In the genomic region with DNA sequence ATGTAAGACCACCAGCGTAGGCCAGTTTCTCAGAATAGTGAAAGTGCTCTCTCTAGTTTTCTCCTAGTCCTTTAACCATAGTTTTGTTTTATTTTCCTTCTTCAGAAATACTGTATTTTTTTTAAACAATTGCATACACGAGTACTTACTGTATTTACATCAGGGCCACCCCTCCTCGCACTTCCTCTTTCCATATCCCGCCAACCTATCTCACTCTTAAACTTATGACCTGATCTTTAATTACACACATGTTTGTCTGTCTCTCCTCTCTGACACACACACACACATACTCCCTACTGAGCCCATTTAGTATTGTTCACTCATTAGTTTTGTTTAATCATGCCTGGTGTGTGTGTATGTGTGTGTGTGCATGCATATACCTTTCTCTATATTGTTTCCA, we compare ENCODE assay signal across 24 mouse cellular contexts.
A peak's percentile ranks its signal among the peaks of the same experiment; 100 is the strongest.
DNase-seq lines count a peak whose midpoint lies in the region; ATAC-seq and TF ChIP-seq lines count a peak whose summit lies in the region.
"Had no signal": no experiment of that assay in that cellular context is flagged by ENCODE, and none has a peak within 500 bp of the region (broad histone marks: within the 10 kb centered on the region; RNA-seq: fewer than 3 reads in every experiment).

No protein-coding gene starts in this region.

- H3K4me2 ChIP-seq in CH12.LX (ENCODE audit: insufficient read depth, low read depth, poor library complexity, severe bottlenecking): no peak overlapping the region
- H3K4me2 ChIP-seq: forebrain, embryonic 13.5 days; heart, embryonic 13.5 days; hindbrain, embryonic 12.5 days; intestine, embryonic 15.5 days had no signal

- H3K9me3 ChIP-seq in CH12.LX (replicated peaks; ENCODE audit: low read length): no peaks in the 10 kb centered on the region
- H3K9me3 ChIP-seq in heart, embryonic 10.5 days: no peaks in the 10 kb centered on the region
- H3K9me3 ChIP-seq: forebrain, embryonic 10.5 days; forebrain, embryonic 13.5 days; G1E; heart, embryonic 13.5 days; hindbrain, embryonic 12.5 days; intestine, embryonic 15.5 days had no signal

- no peak overlapping the region for H3K4me3 ChIP-seq in CH12.LX (replicated peaks in 1 of 3; ENCODE audit: low read depth in 2 of 3, low read length in 2 of 3, poor library complexity in 1 of 3)
- no peak overlapping the region for H3K4me3 ChIP-seq in heart, embryonic 10.5 days
- H3K4me3 ChIP-seq: forebrain, embryonic 10.5 days; forebrain, embryonic 13.5 days; heart, embryonic 13.5 days; hindbrain, embryonic 12.5 days; intestine, embryonic 15.5 days had no signal

- WGBS in heart, embryonic 10.5 days: 83% methylated on average over 4 of the region's 4 CpGs

- TF ChIP-seq POLR2A in CH12.LX (IDR thresholded peaks at IDR 0.05; ENCODE audit: low read depth, low read length): no peak

- peaks cover 2 to 44% of the 10 kb centered on the region in 2 experiments; a peak in 3 of 4 replicates for H3K4me1 ChIP-seq in CH12.LX (ENCODE audit: control insufficient read depth in 1 of 2, insufficient read depth in 2 of 2)
- H3K4me1 ChIP-seq in heart, embryonic 10.5 days: 0 out of 2 replicates have a peak, but pooled peaks cover 3% of the 10 kb centered on the region
- H3K4me1 ChIP-seq: forebrain, embryonic 13.5 days; hindbrain, embryonic 12.5 days; intestine, embryonic 15.5 days had no signal

- ATAC-seq in common myeloid progenitor, adult 5-6 weeks (replicated peaks; ENCODE audit: low read depth, poor library complexity, severe bottlenecking): 0 out of 2 replicates have a peak, but pooled peaks have one; percentile 39
- ATAC-seq: activated CD4-positive, CD25-positive, alpha-beta regulatory T cell, adult 4 months; forebrain, embryonic 13.5 days; forebrain, embryonic 16.5 days; hindbrain, embryonic 16.5 days; intestine, embryonic 15.5 days had no signal

- intact Hi-C loops in left cerebral cortex, postnatal 36 days (cut with DNase I): no loop called here

- DNase-seq in A20 (ENCODE audit: low read depth, low spot score) (peak; percentile 70), CH12.LX (ENCODE audit: extremely low read depth) (peak; percentile 48)
- DNase-seq in splenic B cell, adult 2 months (ENCODE audit: low read depth, low spot score): peak; percentile 45
- no peak for DNase-seq in spleen, adult 18-20 months
- DNase-seq in left cerebral cortex, postnatal 36 days (ENCODE audit: low spot score in 2 of 2): no peak
- no peak for DNase-seq in heart, embryonic 10.5 days (ENCODE audit: low spot score)
- DNase-seq: adrenal gland, adult 8-10 months; adrenal gland, postnatal 25 days; cerebellum, adult 11-12 months; cerebellum, adult 8-10 months; cerebellum, postnatal 10 days; cerebellum, postnatal 36 days; gastrocnemius, postnatal 25 days; kidney, adult 11 months had no signal

- in situ Hi-C loops in CH12.LX (cut with MboI; ENCODE audit: low pct_ligation_motif_present, low pct_unique_long_range_greater_than_20kb, low sequenced_read_pairs): no loop called here

- no peaks in the 10 kb centered on the region for H3K79me2 ChIP-seq in CH12.LX (replicated peaks; ENCODE audit: control insufficient read depth, extremely low read depth, insufficient read depth, poor library complexity, severe bottlenecking)

- dilution Hi-C loops in CH12.LX (cut with MboI; ENCODE audit: extremely low pct_ligation_motif_present, extremely low pct_unique_long_range_greater_than_20kb, low sequenced_read_pairs): no loop called here

- no peaks in the 10 kb centered on the region for H3K27me3 ChIP-seq in CH12.LX (replicated peaks)
- H3K27me3 ChIP-seq in splenic B cell, adult 2 months (ENCODE audit: control insufficient read depth, insufficient read depth, low read length, poor library complexity, severe bottlenecking): no peaks in the 10 kb centered on the region
- H3K27me3 ChIP-seq in heart, embryonic 10.5 days (ENCODE audit: insufficient read depth, poor library complexity, severe bottlenecking): no peaks in the 10 kb centered on the region
- H3K27me3 ChIP-seq: forebrain, embryonic 13.5 days; heart, embryonic 13.5 days; hindbrain, embryonic 12.5 days; intestine, embryonic 15.5 days had no signal

- no peaks in the 10 kb centered on the region for H3K36me3 ChIP-seq in CH12.LX (replicated peaks in 1 of 2; ENCODE audit: control insufficient read depth in 1 of 2, insufficient read depth in 1 of 2, low read length in 1 of 2)
- H3K36me3 ChIP-seq in splenic B cell, adult 2 months (ENCODE audit: control insufficient read depth, insufficient read depth, low read length, poor library complexity, severe bottlenecking): no peaks in the 10 kb centered on the region
- no peaks in the 10 kb centered on the region for H3K36me3 ChIP-seq in heart, embryonic 10.5 days
- H3K36me3 ChIP-seq: forebrain, embryonic 10.5 days; G1E; heart, embryonic 13.5 days; hindbrain, embryonic 12.5 days; intestine, embryonic 15.5 days had no signal

- no peak for TF ChIP-seq RAD21 in CH12.LX (IDR thresholded peaks at IDR 0.05; ENCODE audit: low read depth, low read length)

- no peak overlapping the region for H3K9ac ChIP-seq in CH12.LX (ENCODE audit: insufficient read depth, low read depth)
- H3K9ac ChIP-seq: forebrain, embryonic 13.5 days; heart, embryonic 13.5 days; hindbrain, embryonic 12.5 days; intestine, embryonic 15.5 days had no signal

- no peak for TF ChIP-seq CTCF in CH12.LX (conservative IDR thresholded peaks at IDR 0.05 in 1 of 2, IDR thresholded peaks at IDR 0.05 in 1 of 2; ENCODE audit: low read depth in 2 of 2, low read length in 2 of 2)

- no peak for TF ChIP-seq EP300 in CH12.LX (IDR thresholded peaks at IDR 0.05; ENCODE audit: low read length)

- no peak overlapping the region for H3K27ac ChIP-seq in CH12.LX (ENCODE audit: insufficient read depth, low read depth)
- H3K27ac ChIP-seq in heart, embryonic 10.5 days: no peak overlapping the region
- H3K27ac ChIP-seq: forebrain, embryonic 10.5 days; forebrain, embryonic 13.5 days; heart, embryonic 13.5 days; hindbrain, embryonic 12.5 days; intestine, embryonic 15.5 days had no signal

TF ChIP-seq in CH12.LX, 34 proteins besides CTCF, POLR2A, EP300 and RAD21:
- TF ChIP-seq MYC (IDR thresholded peaks at IDR 0.05; ENCODE audit: low read depth, low read length): no peak
- no peak for TF ChIP-seq SMC3 (IDR thresholded peaks at IDR 0.05; ENCODE audit: low read depth, low read length)
- TF ChIP-seq IRF4 (IDR thresholded peaks at IDR 0.05; ENCODE audit: low read depth, low read length): peak; percentile 29; the same call in 1 of the 2 replicates
- TF ChIP-seq PAX5 (IDR thresholded peaks at IDR 0.05; ENCODE audit: low read length): no peak

Comparison
In these comparisons a context has a peak if more than half of its experiments do, and no peak if none do; other contexts are left out.
1. DNase-seq: peak in A20 (single experiment), CH12.LX (single experiment) and splenic B cell, adult 2 months (single experiment); none in spleen, adult 18-20 months (0 of 2), left cerebral cortex, postnatal 36 days (0 of 2) and heart, embryonic 10.5 days (single experiment).